Mouse (Mus musculus): ENCODE data around the gene Xkr7. TPM values are rescaled to one million over a fixed set of nuclear protein-coding genes. Genes with fewer than 3 reads are reported as not detected.

Xkr7 gene
- polyA plus RNA-seq, 3 experiments from 2014 or later, result not detected

DNA sequence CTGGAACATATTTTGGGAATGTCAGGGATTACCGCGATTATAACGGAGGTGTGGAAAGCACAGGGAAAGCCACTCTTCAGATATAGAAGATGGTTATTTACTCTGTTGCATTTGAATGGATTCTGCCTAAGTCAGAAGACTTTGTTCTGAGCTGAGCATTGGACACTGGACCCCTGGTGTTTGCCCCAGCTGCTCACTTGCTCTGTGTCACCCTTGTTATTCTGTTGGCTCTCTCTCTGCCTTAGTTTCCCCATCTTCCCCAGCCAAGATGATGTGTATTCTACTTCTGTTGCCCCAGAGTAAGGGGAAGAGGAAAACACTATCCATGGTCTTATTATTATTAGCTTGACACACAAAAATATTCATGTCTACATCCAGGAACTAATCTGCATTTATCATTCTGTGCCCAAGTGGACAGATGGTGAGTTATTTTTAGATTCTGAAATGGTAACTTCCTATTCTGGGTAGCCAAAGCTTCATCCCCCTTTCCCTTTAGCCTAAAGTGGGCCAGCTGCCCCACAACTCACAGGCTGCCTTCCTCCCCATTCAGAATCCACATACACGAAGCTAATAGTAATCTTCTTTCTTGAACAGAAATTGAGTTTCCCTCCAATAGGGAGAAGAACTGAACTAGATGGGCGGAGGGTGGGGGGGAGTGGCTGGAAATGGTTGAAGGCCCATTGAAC lies 2.0 kb downstream of the Xkr7 start:
- ATAC-seq, result no peak

DNA sequence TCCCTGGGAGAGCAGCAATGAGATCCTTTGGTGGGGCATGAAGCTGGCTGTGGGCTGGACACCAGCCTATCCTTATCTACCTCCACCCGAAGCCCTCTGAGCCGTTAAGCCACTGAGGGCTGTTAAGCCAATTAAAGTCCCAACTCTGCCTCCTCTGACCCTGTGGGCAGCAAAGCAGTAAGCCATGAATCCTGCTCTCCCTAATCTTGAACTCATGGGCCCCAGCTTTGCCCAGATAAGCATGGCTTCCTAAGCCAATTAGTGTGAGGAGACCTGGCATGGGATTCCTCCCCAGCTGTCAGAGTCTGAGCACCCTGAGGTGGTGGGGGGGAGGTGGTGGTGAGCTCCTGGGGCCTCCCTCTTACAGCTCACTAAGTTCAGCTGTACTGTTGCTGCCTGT lies 5.0 kb downstream of the Xkr7 start:
- ATAC-seq, result no peak

- no peak for ATAC-seq
Measured at GRCm38 (mm10) chr2:153043886-153044285, 12.2 kb downstream of the Xkr7 start.

- no peak for ATAC-seq
Measured at GRCm38 (mm10) chr2:153045884-153046299, 14.2 kb downstream of the Xkr7 start.

GRCm38 (mm10) chr2:153047828-153048465 lies 16.3 kb downstream of the Xkr7 start:
- no peak for ATAC-seq

DNA sequence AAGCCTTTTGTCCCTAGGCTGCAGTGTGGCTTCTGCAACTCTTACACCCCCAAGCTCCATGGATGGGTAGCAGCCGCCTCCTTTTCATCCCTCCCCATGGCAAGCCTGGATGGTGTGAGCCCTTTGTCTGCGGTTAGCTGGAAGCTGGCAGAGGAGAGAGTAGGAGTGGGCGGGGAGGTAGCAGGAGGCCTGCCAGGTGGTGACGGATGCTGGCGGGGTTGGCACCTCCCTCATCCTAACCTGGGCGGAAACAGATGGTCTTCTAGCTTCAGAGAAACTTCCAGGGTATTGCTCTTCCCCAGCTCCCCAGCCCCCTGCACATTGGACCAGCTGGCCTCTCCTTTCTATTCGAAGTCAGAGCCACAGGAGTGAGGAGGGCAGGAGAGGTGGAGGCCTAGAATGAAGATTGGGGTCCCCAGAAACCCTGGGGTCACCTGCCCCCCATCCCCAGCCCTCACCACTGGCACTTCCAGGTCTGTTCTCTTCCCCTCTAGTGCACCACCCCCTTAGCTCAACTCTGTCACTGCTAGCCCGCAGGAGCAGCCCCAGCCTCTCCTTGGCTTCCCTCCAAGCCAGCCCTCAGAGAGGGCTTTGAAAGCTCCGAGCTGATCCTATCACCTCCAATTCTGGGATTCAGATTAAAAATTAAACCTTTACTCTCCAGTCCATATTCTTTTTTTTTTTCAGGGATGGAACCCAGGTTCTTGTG lies 17.8 kb downstream of the Xkr7 start:
- no peak for ATAC-seq

DNA sequence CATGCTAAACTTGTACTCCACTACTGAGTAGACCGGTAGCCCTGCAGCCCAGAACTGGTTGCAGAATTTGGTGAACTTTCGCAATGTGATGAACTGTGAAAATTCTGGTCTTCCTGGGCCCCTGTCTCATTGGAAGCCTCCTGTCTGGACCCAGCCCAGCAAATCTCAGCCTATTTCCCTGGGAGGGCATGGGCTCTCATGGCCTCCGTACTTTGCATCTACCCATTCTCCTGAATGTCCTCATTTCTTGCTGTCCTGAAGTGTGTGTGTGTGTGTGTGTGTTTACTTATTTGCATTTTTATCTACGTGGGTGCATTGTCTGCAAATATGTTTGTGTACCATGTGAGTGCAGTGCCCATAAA lies 18.3 kb downstream of the Xkr7 start:
- ATAC-seq, result no peak

DNA sequence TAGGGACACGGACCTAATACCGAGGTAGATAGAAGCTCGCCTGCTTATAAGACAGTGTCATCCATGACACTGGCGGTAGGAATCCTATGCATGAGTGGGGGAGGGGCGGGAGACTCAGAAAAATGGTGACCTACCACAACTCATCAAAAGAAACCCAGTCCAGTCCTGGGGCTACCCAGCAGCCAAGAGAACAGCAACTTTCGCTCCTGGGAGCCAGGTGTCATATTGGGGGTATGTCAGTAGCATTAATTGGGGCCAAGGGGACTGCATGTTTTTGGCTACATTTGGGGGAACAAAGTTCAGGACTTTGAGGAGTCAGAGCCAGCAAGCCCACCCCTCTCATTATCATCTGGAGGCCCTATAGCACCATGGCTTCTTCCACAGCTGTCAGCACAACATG lies 19.4 kb downstream of the Xkr7 start:
- ATAC-seq, result no peak

DNA sequence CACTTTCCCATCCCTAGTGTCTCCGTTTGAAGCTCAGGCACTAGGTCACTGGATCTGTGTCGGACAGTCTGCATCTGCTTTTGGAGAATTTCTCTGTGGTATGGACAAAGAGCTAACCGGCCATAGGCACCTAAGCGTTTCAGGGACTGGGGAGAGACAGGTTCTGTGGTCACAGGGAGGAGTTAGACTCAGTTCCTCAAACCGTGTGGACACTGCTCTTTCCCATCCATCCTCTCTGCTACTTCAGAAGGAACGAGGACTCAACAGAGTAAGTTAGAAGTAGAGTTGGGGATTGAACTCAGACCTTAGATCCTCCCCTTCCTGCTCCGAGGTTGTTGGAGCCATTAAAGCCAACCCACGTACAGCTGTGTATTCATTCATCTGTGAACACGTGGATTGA lies 19.9 kb downstream of the Xkr7 start:
- ATAC-seq, result no peak

GRCm38 (mm10) chr2:153052700-153053351 lies 21.2 kb downstream of the Xkr7 start:
- ATAC-seq, result no peak

DNA sequence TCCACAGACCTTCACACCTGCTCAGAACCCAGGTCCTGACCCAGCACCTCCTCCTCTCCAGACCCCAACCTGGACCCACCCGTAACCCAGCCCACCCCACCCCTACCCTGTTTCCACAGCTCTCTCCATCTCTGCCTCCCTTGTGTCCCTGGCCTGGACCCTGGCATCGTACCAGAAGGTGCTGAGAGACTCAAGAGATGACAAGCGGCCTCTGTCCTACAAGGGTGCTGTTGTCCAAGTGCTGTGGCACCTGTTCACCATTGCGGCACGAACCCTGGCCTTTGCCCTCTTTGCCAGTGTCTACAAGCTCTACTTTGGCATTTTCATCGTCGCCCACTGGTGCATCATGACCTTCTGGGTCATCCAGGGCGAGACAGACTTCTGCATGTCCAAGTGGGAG lies 22.2 kb downstream of the Xkr7 start:
- ATAC-seq, result no peak

- ATAC-seq, result no peak
Measured at GRCm38 (mm10) chr2:153055270-153055920, 23.7 kb downstream of the Xkr7 start.

DNA sequence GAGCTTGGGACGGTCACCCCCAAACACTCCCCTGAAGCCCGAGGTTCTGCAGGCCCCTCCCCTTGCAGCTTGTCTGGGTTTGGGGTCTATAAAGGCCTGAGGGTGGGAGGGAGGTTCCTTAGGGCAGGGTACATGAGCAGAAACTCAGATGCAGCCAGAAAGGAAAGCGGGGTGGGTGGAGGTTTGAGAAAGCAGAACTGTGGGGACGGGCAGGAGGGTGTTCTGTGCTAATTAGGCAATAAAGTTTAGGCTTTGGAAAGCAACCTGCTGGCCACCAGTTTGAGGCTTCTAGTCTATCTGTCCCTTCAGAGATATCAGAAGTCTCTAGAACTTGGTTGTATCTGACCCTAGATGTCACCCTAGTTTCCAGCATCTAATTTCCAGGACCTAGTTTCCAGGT lies 26.7 kb downstream of the Xkr7 start:
- ATAC-seq, result no peak

- no peak for ATAC-seq
Measured at GRCm38 (mm10) chr2:153060216-153060615, 28.6 kb downstream of the Xkr7 start.

- no peak for ATAC-seq
Measured at GRCm38 (mm10) chr2:153063394-153063793, 31.7 kb downstream of the Xkr7 start.

GRCm38 (mm10) chr2:153064190-153064970 lies 32.7 kb downstream of the Xkr7 start:
- no peak for ATAC-seq

DNA sequence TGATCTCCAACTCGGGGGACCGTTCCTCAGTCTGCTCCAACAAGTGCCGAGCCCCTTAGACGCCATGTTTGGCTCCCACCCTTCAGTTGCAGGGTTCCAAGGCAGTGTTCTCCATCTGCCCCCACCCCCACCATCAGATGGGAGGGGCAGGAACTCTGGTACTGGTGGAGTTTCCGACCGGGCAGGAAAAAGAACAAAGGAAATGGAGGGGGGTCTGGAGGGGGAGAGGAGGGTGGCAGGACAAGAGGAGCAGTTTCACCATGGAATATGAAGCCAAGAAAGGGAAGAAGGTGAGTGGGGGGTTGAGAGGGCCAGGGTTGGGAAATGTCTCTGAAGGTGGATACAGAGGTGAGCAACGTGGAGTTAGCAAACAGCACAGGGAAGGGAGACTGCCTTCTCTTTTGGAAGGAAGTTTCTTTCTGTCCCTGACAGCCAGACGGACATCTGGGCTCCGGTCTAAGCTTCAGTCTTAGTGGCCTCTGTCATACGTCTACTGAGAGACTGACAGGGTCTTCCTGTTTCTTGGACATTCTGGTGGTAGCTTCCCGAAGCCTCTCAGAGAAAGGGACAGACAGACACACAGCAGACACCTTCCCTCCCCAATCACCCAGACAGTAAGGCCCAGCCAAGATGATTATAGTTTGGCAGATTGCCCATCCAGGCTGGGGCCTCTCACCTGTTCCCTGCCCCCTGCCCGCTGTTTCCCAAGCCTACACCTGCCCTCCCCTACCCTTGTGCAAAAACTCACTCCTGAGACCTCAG lies 34.3 kb downstream of the Xkr7 start, which contains the start of gene Ccm2l:
Ccm2l (plus strand) TSS at position 209 of the 762 bp plus-strand sequence.
- no peak for ATAC-seq

DNA sequence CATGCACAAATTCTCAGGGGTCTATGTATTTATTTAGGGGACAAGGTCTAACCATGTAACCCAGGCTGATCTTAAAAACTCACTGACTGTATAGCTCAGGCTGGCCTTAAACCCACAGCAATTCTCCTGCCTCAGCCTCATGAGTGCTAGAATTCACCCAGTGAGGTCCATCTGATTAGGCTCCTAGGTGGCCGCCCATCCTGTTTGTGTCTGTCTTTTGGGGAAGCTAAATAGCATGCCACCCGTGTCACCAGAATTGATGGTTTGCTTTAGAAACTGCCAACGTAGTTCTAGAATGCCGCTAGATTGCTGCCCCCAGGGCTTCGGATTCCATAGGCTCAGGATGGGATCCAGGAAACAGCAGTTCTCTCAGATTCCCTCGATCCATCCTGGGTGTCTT lies 35.3 kb downstream of the Xkr7 start:
- ATAC-seq, result no peak

GRCm38 (mm10) chr2:153070762-153071490 lies 39.3 kb downstream of the Xkr7 start:
- no peak for ATAC-seq

- ATAC-seq, result no peak
Measured at GRCm38 (mm10) chr2:153071491-153072184, 40.0 kb downstream of the Xkr7 start.
